Mouse (Mus musculus): ENCODE results near the gene Gm9964. TPM values are rescaled to one million over a fixed set of nuclear protein-coding genes. Genes with fewer than 3 reads are reported as not detected.
"Not testable (repeated sequence)": the region's sequence is repeated elsewhere in the genome, so short reads cannot be mapped to it uniquely, and the experiment has no call there.

Gene Gm9964
- polyA plus RNA-seq, 1 experiment from 2014 or later = not detected

DNA sequence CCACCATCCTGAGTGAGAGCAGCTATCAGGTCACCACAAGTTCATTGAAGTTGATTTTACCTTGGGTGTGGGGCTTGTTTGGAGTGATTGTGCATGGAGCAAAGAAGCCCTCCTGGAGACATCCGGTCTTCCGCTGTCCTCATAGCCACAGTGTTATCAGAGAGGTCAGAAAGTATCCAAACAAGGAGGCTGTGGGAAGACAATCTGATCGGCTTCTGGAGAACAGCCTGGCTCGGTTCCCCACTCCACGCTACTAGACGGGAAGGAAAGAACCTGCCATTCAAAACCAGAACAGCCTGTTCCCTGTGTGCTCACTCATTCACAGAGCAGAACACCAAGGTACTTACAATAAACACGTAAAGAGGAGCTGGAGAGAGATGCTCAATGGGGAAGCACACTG, 23.1 kb upstream of the Gm9964 start:
- no peak overlapping the region for H3K9ac ChIP-seq
- peaks cover 7% of the 10 kb centered on the region; the same call in 1 of the 2 replicates for H3K4me1 ChIP-seq
- H3K4me3 ChIP-seq (replicated peaks) = no peak overlapping the region
- H3K27me3 ChIP-seq = 0 out of 2 replicates have a peak, but pooled peaks cover 2% of the 10 kb centered on the region
- no peak for ATAC-seq (ENCODE audit: low FRiP score)
- 89% methylated on average over 7 of the region's 7 CpGs for WGBS
- H3K36me3 ChIP-seq (replicated peaks) = no peaks in the 10 kb centered on the region
- no peaks in the 10 kb centered on the region for H3K9me3 ChIP-seq
- no peak overlapping the region for H3K27ac ChIP-seq
- H3K4me2 ChIP-seq = no peak overlapping the region

DNA sequence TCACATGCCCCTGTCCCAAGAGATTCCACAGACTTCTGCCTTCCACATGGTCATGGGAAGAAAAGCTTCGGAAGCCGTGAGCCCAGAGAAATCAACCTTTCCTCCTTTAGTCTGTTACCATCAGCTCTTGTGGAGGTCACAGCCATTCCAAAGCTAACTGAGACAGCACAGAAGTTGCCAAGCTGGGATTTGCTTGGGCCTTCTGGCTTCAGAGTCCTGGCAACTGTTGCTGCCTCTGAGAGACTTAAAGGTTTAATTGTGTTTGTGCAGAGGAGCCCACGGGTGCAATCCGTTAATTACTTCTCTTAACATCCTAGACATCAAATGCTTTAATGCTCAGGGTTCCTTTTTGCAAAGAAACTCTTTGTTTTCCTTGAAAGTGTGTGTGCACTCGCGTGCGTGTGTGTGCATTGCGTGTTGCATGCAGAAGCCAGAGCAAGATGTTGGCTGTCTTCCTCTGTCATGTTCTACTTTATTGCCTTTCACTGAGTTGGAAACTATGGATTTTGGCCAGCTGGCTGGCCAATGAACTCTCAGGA, 20.2 kb upstream of the Gm9964 start:
- H3K4me2 ChIP-seq = no peak overlapping the region
- no peaks in the 10 kb centered on the region for H3K9me3 ChIP-seq
- ATAC-seq (ENCODE audit: low FRiP score) = no peak
- 0 out of 2 replicates have a peak, but pooled peaks cover 2% of the 10 kb centered on the region for H3K27me3 ChIP-seq
- H3K9ac ChIP-seq = no peak overlapping the region
- no peaks in the 10 kb centered on the region for H3K36me3 ChIP-seq (replicated peaks)
- H3K27ac ChIP-seq = no peak overlapping the region
- no peak overlapping the region for H3K4me3 ChIP-seq (replicated peaks)
- peaks cover 5% of the 10 kb centered on the region; the same call in 1 of the 2 replicates for H3K4me1 ChIP-seq
- 59% methylated on average over 8 of the region's 8 CpGs for WGBS

DNA sequence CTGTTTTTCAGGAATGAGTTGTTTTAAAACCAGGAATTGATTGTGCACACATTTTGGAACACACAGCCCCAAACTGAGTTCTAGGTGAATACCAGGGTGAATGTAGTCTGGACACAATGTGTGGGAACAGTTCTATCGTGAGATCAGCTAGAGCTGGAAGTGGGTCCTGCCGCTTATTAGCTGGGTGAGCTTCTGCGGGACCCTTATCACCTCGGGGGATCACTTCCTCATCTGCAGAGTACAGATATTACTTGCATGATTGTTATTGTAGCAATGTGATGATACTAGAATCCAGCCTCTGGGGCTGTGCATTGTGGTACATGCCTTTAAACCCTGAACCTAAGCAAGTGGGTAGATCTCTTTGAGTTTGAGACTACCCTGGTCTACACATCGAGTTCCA, 13.8 kb upstream of the Gm9964 start:
- no peak overlapping the region for H3K27ac ChIP-seq
- no peak for ATAC-seq (ENCODE audit: low FRiP score)
- WGBS = 89% methylated on average over 5 of the region's 5 CpGs

DNA sequence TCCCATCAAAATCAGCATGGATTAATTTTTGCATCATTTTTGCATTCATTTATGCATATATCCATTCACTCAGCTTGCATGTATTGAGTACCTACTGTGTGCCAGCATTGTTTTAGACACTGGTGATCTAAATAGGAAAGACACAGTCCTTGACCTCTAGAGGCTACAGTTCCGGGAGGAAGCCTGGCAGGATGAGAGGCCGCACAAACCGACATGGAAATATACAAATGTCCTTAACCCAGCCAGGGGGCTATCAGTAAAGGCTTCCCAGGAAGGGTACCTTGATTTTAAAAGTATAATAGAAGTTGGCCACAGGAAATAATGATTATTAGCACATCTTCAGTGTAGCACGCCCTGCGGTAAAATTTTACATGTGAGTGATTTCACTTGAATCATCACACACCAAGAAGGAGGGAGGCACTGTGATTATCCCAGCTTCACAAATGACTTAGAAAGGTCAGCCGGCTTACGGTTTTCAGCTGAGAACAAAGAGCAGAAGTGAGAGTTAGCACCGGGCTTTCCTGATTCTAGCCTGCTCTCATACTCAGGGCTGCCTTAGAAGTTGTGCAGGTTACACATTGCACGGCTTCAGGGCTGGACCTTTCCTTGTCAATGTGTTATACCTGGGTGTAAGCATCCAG, 11.0 kb upstream of the Gm9964 start:
- no peak overlapping the region for H3K9ac ChIP-seq
- H3K27me3 ChIP-seq = peaks cover 3% of the 10 kb centered on the region; the same call in 1 of the 2 replicates
- no peak overlapping the region for H3K4me3 ChIP-seq (replicated peaks)
- peaks cover 25% of the 10 kb centered on the region for H3K4me1 ChIP-seq
- peak overlapping the region; percentile 24; the same call in 1 of the 2 replicates for H3K4me2 ChIP-seq
- 32% methylated on average over 9 of the region's 9 CpGs for WGBS
- no peaks in the 10 kb centered on the region for H3K36me3 ChIP-seq (replicated peaks)
- no peaks in the 10 kb centered on the region for H3K9me3 ChIP-seq
- no peak for ATAC-seq (ENCODE audit: low FRiP score)
- peak overlapping the region; percentile 77 for H3K27ac ChIP-seq

More for the DNA sequence above, 13.8 kb upstream of the Gm9964 start:
- Histone ChIP-seq H3K4me2 (no peak overlapping the region), H3K27me3 (peaks cover 3% of the 10 kb centered on the region; the same call in 1 of the 2 replicates), H3K9me3 (no peaks in the 10 kb centered on the region), H3K4me1 (peaks cover 25% of the 10 kb centered on the region), H3K9ac (no peak overlapping the region), H3K4me3 (replicated peaks) (no peak overlapping the region), H3K36me3 (replicated peaks) (no peaks in the 10 kb centered on the region)

DNA sequence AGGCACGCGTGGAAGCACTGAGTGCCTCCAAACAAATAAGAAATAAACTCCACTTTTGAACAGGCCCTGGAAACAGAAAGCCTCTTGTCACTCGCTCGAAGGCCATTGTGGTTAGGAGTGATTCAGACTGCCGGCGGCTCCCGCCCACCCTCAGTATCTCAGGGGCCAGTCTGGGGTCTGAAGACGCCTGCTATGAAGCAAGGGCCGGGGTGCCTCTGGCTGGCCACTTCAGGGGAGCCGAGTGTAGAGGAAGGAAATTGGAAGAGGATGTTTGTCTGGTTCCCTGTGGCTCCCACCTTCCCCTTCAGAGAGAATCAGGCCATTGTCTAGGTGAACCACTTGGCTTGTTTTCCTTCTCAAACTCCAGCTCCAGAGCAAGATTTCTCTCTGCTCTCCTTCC, 10.3 kb upstream of the Gm9964 start:
- peak overlapping the region; percentile 29; the same call in 1 of the 2 replicates for H3K9ac ChIP-seq
- peaks cover 25% of the 10 kb centered on the region for H3K4me1 ChIP-seq
- H3K36me3 ChIP-seq (replicated peaks) = no peaks in the 10 kb centered on the region
- 3% methylated on average over 10 of the region's 10 CpGs for WGBS
- peak overlapping the region; percentile 24 for H3K4me2 ChIP-seq
- H3K4me3 ChIP-seq (replicated peaks) = no peak overlapping the region
- peak; percentile 58; the same call in 1 of the 2 replicates for ATAC-seq (ENCODE audit: low FRiP score)
- H3K27ac ChIP-seq = peak overlapping the region; percentile 77
- no peaks in the 10 kb centered on the region for H3K9me3 ChIP-seq
- H3K27me3 ChIP-seq = peaks cover 3% of the 10 kb centered on the region; the same call in 1 of the 2 replicates

DNA sequence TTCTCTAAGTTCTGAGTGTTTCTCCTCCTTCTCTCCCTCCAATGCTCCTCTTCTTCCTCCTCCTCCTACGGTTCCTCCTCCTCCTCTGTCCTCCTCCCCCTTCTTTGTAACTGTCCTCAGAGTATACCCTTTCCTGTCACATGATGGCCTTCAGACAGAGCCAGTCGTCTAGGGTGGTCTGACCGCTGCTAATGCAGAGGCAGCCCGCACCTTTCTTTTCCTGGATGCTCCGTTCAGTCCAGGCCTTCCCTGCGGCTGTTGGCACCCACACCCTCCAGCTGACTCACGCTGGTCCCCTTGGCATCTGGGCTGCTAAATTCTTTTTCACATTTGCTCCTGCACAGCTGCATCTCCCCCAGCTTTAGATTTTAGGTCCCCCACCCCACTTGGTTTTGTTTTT, 9.8 kb upstream of the Gm9964 start:
- Histone ChIP-seq H3K27me3 (peaks cover 3% of the 10 kb centered on the region; the same call in 1 of the 2 replicates), H3K4me1 (peaks cover 25% of the 10 kb centered on the region), H3K9ac (peak overlapping the region; percentile 29; the same call in 1 of the 2 replicates), H3K9me3 (no peaks in the 10 kb centered on the region), H3K4me2 (peak overlapping the region; percentile 24), H3K27ac (peak overlapping the region; percentile 77), H3K4me3 (replicated peaks) (no peak overlapping the region), H3K36me3 (replicated peaks) (no peaks in the 10 kb centered on the region)
- ATAC-seq (ENCODE audit: low FRiP score) = no peak
- 18% methylated on average over 7 of the region's 7 CpGs for WGBS

DNA sequence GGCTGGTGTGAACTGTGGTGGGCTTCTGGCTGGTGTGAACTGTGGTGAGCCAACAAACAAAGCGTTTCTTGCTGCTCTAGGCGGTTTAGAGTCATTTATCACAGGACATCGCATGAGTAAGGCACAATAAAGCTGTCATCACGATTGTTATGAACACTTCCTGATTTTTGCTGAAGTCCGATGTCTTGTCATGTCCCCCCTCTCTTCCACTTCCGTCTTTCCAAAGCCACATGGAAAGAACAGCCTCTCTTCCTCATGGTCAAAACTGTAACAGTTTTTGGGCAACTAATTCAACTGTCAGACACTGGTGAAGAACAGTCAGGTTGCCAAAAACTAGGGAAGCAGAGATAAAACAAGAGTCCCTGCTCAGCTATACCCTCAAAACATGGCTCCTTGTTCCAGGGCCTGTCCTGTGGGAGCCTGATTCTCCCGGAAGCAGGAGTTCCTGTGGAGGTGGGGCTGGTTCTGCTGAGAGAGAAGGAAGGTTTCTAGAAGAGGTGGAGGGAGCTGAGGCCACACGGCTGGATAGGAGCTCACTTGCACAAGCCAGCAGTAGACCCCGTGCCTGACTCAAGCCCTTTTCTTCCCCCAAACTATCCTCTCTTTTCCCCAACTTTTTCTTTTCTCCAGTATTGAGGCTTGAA, 9.1 kb upstream of the Gm9964 start:
- H3K9me3 ChIP-seq = no peaks in the 10 kb centered on the region
- peaks cover 3% of the 10 kb centered on the region; the same call in 1 of the 2 replicates for H3K27me3 ChIP-seq
- WGBS = 89% methylated on average over 9 of the region's 9 CpGs
- H3K4me3 ChIP-seq (replicated peaks) = no peak overlapping the region
- peak overlapping the region; percentile 77 for H3K27ac ChIP-seq
- no peak overlapping the region for H3K9ac ChIP-seq
- H3K4me2 ChIP-seq = no peak overlapping the region
- H3K36me3 ChIP-seq (replicated peaks) = no peaks in the 10 kb centered on the region
- H3K4me1 ChIP-seq = peaks cover 25% of the 10 kb centered on the region
- ATAC-seq (ENCODE audit: low FRiP score) = no peak

DNA sequence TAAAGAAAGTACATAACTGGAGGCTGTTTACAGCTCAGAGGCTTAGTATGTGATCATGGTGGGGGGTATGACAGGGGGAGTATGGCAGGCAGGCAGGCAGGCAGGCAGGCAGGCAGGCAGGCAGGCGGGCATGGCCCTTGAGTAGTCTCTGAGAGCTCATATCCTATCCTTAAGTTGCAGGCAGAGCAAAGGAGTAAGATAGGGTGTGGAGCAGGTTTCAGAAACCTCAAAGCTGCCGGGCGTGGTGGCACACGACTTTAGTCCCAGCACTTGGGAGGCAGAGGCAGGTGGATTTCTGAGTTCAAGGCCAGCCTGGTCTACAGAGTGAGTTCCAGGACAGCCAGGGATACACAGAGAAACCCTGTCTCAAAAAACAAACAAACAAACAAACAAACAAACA, 7.5 kb upstream of the Gm9964 start:
- not testable (repeated sequence) for H3K27me3 ChIP-seq; H3K9ac ChIP-seq; H3K4me3 ChIP-seq (replicated peaks); H3K27ac ChIP-seq; H3K36me3 ChIP-seq (replicated peaks); H3K9me3 ChIP-seq; H3K4me2 ChIP-seq; ATAC-seq (ENCODE audit: low FRiP score)
- 92% methylated on average over 4 of the region's 4 CpGs for WGBS
- peaks cover 25% of the 10 kb centered on the region for H3K4me1 ChIP-seq

DNA sequence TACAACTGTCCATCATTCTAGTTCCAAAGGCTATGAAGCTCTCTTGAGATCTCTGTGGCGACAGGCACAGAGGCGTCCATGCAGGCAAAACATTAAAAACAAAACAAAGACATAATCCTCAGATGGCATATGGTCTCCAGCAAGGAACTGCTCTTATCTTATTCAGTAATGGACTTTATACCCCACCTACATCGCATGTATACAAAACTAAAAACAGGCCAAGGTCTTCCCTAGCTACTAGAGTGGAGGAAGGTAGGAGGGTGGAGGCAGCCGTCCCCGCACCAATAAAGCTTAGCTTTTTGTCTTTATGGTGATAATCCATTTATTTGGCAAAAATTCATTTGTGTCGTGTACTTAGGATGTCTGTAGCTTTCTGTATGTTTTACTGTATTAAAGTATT, 6.4 kb upstream of the Gm9964 start:
- Histone ChIP-seq H3K27me3 (no peaks in the 10 kb centered on the region), H3K36me3 (replicated peaks) (no peaks in the 10 kb centered on the region), H3K9ac (no peak overlapping the region), H3K4me3 (replicated peaks) (no peak overlapping the region), H3K4me1 (peaks cover 23% of the 10 kb centered on the region), H3K9me3 (no peaks in the 10 kb centered on the region), H3K27ac (no peak overlapping the region), H3K4me2 (no peak overlapping the region)
- WGBS = 80% methylated on average over 6 of the region's 6 CpGs
- ATAC-seq (ENCODE audit: low FRiP score) = no peak

DNA sequence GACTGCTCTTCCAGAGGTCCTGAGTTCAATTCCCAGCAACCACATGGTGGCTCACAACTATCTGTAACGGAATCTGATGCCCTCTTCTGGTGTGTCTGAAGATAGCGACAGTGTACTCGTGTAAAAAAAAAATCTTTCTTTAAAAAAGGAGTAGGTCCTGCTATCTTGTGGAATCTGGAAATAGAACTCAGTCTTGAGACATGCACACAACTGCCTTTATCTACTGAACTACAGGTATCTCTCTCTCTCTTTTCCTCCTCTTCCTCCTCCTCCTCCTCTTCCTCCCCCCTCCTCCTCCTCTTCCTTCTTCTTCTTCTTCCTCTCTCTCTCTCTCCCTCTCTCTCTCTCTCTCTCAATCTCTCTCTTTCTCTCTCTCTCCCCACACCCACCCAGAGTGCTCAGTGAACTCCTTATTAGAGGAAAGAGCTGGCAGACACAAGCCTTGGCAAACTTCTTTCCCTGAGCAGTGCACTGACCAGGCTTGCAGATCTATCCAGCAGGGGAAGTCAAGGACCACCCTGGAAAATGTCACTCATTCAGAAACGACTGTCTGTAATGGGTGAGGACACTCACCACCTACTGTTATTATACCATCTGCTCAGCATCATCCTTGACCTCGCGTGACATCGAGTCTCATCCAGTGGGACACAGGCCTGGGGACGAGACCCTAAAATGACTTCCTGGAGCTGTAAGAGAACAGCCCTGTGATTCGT, 3.2 kb upstream of the Gm9964 start:
- Histone ChIP-seq H3K9me3 (no peaks in the 10 kb centered on the region), H3K4me1 (no peaks in the 10 kb centered on the region), H3K4me2 (no peak overlapping the region), H3K27me3 (no peaks in the 10 kb centered on the region), H3K36me3 (replicated peaks) (no peaks in the 10 kb centered on the region), H3K27ac (no peak overlapping the region), H3K9ac (no peak overlapping the region), H3K4me3 (replicated peaks) (no peak overlapping the region)
- 85% methylated on average over 9 of the region's 9 CpGs for WGBS
- no peak for ATAC-seq (ENCODE audit: low FRiP score)

DNA sequence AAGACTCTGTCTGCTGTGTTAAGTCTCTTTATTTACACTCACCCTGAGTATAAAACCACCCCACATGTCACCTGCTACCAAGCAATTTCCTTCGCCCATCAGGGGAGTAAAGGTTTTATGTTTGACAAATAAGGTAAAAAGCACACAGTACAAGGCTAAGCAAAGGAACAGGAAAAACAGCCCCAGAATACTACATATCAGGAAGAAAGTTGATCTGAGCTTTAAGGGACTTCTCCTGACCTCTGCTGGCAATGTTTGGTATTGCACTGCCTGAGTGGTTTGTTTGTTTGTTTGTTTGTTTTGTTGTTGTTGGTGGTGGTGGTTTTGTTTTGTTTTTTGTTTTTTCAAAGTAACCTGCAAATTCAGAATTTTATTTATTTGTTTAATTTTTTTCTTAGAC, 539 bp downstream of the Gm9964 start:
- Histone ChIP-seq H3K36me3 (replicated peaks) (no peaks in the 10 kb centered on the region), H3K4me3 (replicated peaks) (no peak overlapping the region), H3K27me3 (no peaks in the 10 kb centered on the region), H3K9ac (no peak overlapping the region), H3K9me3 (no peaks in the 10 kb centered on the region), H3K4me1 (no peaks in the 10 kb centered on the region), H3K27ac (no peak overlapping the region), H3K4me2 (no peak overlapping the region)
- 35% methylated on average over 1 of the region's 1 CpGs for whole genome bisulfite sequencing
- ATAC-seq (ENCODE audit: low FRiP score) = no peak

DNA sequence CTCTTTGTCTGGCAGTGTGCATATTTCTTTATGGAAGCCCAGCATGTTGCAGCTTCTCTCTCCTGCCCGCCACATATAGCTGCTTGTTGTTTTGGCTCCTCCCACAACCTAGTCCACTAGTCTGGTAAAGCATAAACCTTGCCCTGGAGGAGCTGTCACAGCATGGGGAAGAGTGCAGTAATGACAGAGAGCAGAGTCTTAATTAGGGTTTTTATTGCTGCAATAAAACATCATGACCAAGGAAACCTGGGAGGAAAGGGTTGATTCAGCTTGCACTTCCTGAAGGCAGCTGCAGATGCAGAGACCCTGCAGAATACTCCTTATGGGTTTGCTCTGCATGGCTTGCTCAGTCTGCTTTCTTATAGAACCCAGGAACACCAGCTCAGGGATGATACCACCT, 2.7 kb downstream of the Gm9964 start:
- ATAC-seq (ENCODE audit: low FRiP score) = no peak
- H3K4me1 ChIP-seq = no peaks in the 10 kb centered on the region

More for the DNA sequence above, 2.7 kb downstream of the Gm9964 start:
- WGBS = 50% methylated on average over 1 of the region's 1 CpGs
- H3K4me2 ChIP-seq = no peak overlapping the region
- no peak overlapping the region for H3K4me3 ChIP-seq (replicated peaks)
- no peaks in the 10 kb centered on the region for H3K36me3 ChIP-seq (replicated peaks)
- no peaks in the 10 kb centered on the region for H3K27me3 ChIP-seq
- no peak overlapping the region for H3K27ac ChIP-seq
- no peaks in the 10 kb centered on the region for H3K9me3 ChIP-seq
- H3K9ac ChIP-seq = no peak overlapping the region

All from forebrain, embryonic 12.5 days (tissue).